Mouse (Mus musculus) hindbrain, postnatal 0 days (tissue): ENCODE results near the gene Csgalnact2. TPM values are rescaled to one million over a fixed set of nuclear protein-coding genes. Genes with fewer than 3 reads are reported as not detected.

Source experiments
- ATAC-seq: fragments of 200-750 bp; cut with Nextera tagmentation; 2 replicates; pipeline ENCODE4 v1.8.0; 2017; ENCODE audit warnings: mild to moderate bottlenecking, moderate TSS enrichment, moderate library complexity
- DNase-seq: peaks from one replicate; pipeline ENCODE4 v3.0.0-alpha.2; 2015; ENCODE audit warnings: low spot score
- H3K27ac ChIP-seq: fragments of 300-500 bp; sonication (generic); 2 replicates; pipeline ENCODE4 v1.5.1; 2014; ENCODE audit warnings: mild to moderate bottlenecking
- H3K27me3 ChIP-seq: fragments of 300-500 bp; sonication (generic); 2 replicates; pipeline ENCODE4 v1.6.1; 2014; ENCODE audit warnings: low read length, mixed read lengths; ENCODE audit not compliant: insufficient read depth
- H3K36me3 ChIP-seq: fragments of 300-500 bp; sonication (generic); 2 replicates; pipeline ENCODE4 v1.6.1; 2014; ENCODE audit warnings: low read length, mixed read lengths; ENCODE audit not compliant: insufficient read depth
- H3K4me1 ChIP-seq: fragments of 300-500 bp; sonication (generic); 2 replicates; pipeline ENCODE4 v1.6.1; 2014; ENCODE audit warnings: antibody characterized with exemption, low read length, mixed read lengths; ENCODE audit not compliant: insufficient read depth
- H3K4me2 ChIP-seq: fragments of 300-500 bp; sonication (generic); 2 replicates; pipeline ENCODE4 v1.6.1; 2014; ENCODE audit warnings: low read depth, mild to moderate bottlenecking, low read length, moderate library complexity, mixed read lengths
- H3K4me3 ChIP-seq: fragments of 300-500 bp; sonication (generic); 2 replicates; pipeline ENCODE4 v1.5.1; 2014; ENCODE audit warnings: low read length
- H3K9ac ChIP-seq: fragments of 300-500 bp; sonication (generic); replicated peaks from 2 replicates; pipeline ENCODE4 v1.6.1; 2014; ENCODE audit warnings: mild to moderate bottlenecking, low read length, moderate library complexity, mixed read lengths
- H3K9me3 ChIP-seq: fragments of 300-500 bp; sonication (generic); 2 replicates; pipeline ENCODE4 v1.6.1; 2016; ENCODE audit warnings: low read length, mixed read lengths
- CTCF ChIP-seq: IDR thresholded peaks from 2 replicates; pipeline ENCODE4 v1.5.1; 2016; ENCODE audit warnings: antibody characterized with exemption, control low read depth, low read depth
- WGBS: fragments of 180-500 bp; shearing (Covaris S2); extraction: QIAGEN DNeasy Blood & Tissue Kit; methylation state at CpG from one replicate; pipeline ENCODE4 v1.1.7; 2014; 5-methylcytosine and 5-hydroxymethylcytosine counted together
- microRNA-seq, 2 experiments: library from miRNA; unstranded; fragments of <30 nt; microRNA quantifications; one replicate each; pipeline ENCODE4; 2016
- polyA plus RNA-seq: library from polyadenylated mRNA; unstranded; fragments of >200 nt; fragmentation: Nextera tagmentation; extraction: Ambion mirVana; gene quantifications from 2 replicates; pipeline ENCODE4 v1.2.1, GENCODE M21; 2015
- total RNA-seq: library from RNA; depleted of rRNA; stranded (reverse); fragments of >200 nt; gene quantifications from 2 replicates; pipeline ENCODE4 v1.2.3, GENCODE M21; 2014; rRNA removed

Csgalnact2 gene
- total and polyA plus RNA-seq, 2 experiments from 2014 or later = 9.3 to 11.2 TPM

DNA sequence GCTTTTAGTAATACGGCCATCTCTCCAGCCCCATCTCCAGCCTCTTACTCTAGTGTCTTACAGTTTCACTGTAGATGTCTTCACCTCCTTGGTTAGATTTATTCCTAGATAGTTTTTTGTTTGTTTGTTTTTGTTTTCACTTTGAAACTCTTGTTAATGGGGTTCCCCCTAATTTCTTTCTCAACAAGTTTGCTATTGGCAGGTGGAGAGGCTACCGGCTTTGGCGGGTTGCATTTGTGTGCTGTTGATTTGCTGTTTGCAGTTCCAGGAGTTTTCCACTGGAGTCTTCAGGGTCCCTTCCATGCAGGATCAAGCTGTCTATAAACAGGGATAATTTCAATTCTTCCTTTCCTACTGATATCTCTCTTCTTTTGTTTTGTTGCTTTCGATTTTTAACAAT is 77.7 kb downstream of the Csgalnact2 start:
- ATAC-seq (no peak), DNase-seq (no peak)
- H3K4me3 ChIP-seq = no peak overlapping the region
- H3K4me2 ChIP-seq = no peak overlapping the region
- peaks cover 10% of the 10 kb centered on the region; the same call in 1 of the 2 replicates for H3K4me1 ChIP-seq
- no peaks in the 10 kb centered on the region for H3K9me3 ChIP-seq
- H3K27me3 ChIP-seq = no peaks in the 10 kb centered on the region
- 92% methylated on average over 4 of the region's 4 CpGs for WGBS
- no peaks in the 10 kb centered on the region for H3K36me3 ChIP-seq
- no peak overlapping the region for H3K27ac ChIP-seq
- H3K9ac ChIP-seq = no peak overlapping the region
- no peak for TF ChIP-seq CTCF

Small RNAs within 50 kb of the gene (microRNA-seq; reads per million reads assigned to microRNA genes)
- gene Mir7044 = 2.5 to 3.2 reads per million in 2 experiments

Other genes with a start within 250 kb of the Csgalnact2 start
- 152 and 160 TPM in 2 replicates for gene Hnrnpf, start 238.8 kb downstream of the Csgalnact2 start, total RNA-seq
- 230 and 234 TPM in 2 replicates for gene Hnrnpf, start 238.8 kb downstream of the Csgalnact2 start, polyA plus RNA-seq
- not detected in 2 replicates for gene Fxyd4, start 201.4 kb downstream of the Csgalnact2 start, total RNA-seq
- gene Fxyd4, start 201.4 kb downstream of the Csgalnact2 start, polyA plus RNA-seq = 0.91 and 1.1 TPM in 2 replicates
- 12.5 and 14.3 TPM in 2 replicates for gene Rasgef1a, start 127.7 kb downstream of the Csgalnact2 start, total RNA-seq
- gene Rasgef1a, start 127.7 kb downstream of the Csgalnact2 start, polyA plus RNA-seq = 6.5 and 7.0 TPM in 2 replicates
- 58.5 and 69.0 TPM in 2 replicates for gene Ret, start 58.6 kb upstream of the Csgalnact2 start, total RNA-seq
- gene Ret, start 58.6 kb upstream of the Csgalnact2 start, polyA plus RNA-seq = 15.4 and 15.6 TPM in 2 replicates